Mouse (Mus musculus): ENCODE measurements at regions not wholly inside any gene's neighbourhood (a gene's known extent, or its start where the extent isn't known, plus 50 kb on each side); places are given as distances from the start of the nearest gene placed in this dataset.

- H3K36me3 ChIP-seq (replicated peaks in 1 of 2; ENCODE audit: control insufficient read depth in 1 of 2, insufficient read depth in 1 of 2, low read length in 1 of 2) = no peaks in the 10 kb centered on the region
- in situ Hi-C loops (cut with MboI; ENCODE audit: low pct_ligation_motif_present, low pct_unique_long_range_greater_than_20kb, low sequenced_read_pairs) (no loop called here), dilution Hi-C loops (cut with MboI; ENCODE audit: extremely low pct_ligation_motif_present, extremely low pct_unique_long_range_greater_than_20kb, low sequenced_read_pairs) (no loop called here)
- no peak for DNase-seq (ENCODE audit: extremely low read depth)
- no peak overlapping the region for H3K4me3 ChIP-seq (replicated peaks in 1 of 3; ENCODE audit: low read depth in 2 of 3, low read length in 2 of 3, poor library complexity in 1 of 3)
- H3K27me3 ChIP-seq (replicated peaks) = no peaks in the 10 kb centered on the region
- no peaks in the 10 kb centered on the region for H3K4me1 ChIP-seq (ENCODE audit: control insufficient read depth in 1 of 2, insufficient read depth in 2 of 2)
- no peak overlapping the region for H3K27ac ChIP-seq (ENCODE audit: insufficient read depth, low read depth)
- H3K79me2 ChIP-seq (replicated peaks; ENCODE audit: control insufficient read depth, extremely low read depth, insufficient read depth, poor library complexity, severe bottlenecking) = no peaks in the 10 kb centered on the region
- no peak overlapping the region for H3K9ac ChIP-seq (ENCODE audit: insufficient read depth, low read depth)
- H3K9me3 ChIP-seq (replicated peaks; ENCODE audit: low read length) = no peaks in the 10 kb centered on the region
- no peak overlapping the region for H3K4me2 ChIP-seq (ENCODE audit: insufficient read depth, low read depth, poor library complexity, severe bottlenecking)
- TF ChIP-seq MXI1 (IDR thresholded peaks at IDR 0.05; ENCODE audit: low read depth, low read length) = no peak
- no peak for TF ChIP-seq UBTF (IDR thresholded peaks at IDR 0.05; ENCODE audit: low read depth, low read length)
- no peak for TF ChIP-seq RCOR1 (conservative IDR thresholded peaks at IDR 0.05; ENCODE audit: low read depth, low read length)
- TF ChIP-seq MEF2A (IDR thresholded peaks at IDR 0.05; ENCODE audit: borderline replicate concordance, low read depth, low read length) = no peak
- no peak for TF ChIP-seq USF2 (conservative IDR thresholded peaks at IDR 0.05; ENCODE audit: low read depth, low read length)
- no peak for TF ChIP-seq MYC (IDR thresholded peaks at IDR 0.05; ENCODE audit: low read depth, low read length)
- TF ChIP-seq SIN3A (IDR thresholded peaks at IDR 0.05; ENCODE audit: low read length) = no peak
- no peak for TF ChIP-seq E2F4 (IDR thresholded peaks at IDR 0.05; ENCODE audit: insufficient replicate concordance, low read depth, low read length)
- no peak for TF ChIP-seq GABPA (IDR thresholded peaks at IDR 0.05; ENCODE audit: insufficient replicate concordance, low read depth, low read length)
- no peak for TF ChIP-seq ZMIZ1 (IDR thresholded peaks at IDR 0.05; ENCODE audit: low read depth, low read length)
- TF ChIP-seq CHD2 (IDR thresholded peaks at IDR 0.05; ENCODE audit: low read length) = no peak
- no peak for TF ChIP-seq NRF1 (IDR thresholded peaks at IDR 0.05; ENCODE audit: low read depth, low read length)
- no peak for TF ChIP-seq RAD21 (IDR thresholded peaks at IDR 0.05; ENCODE audit: low read depth, low read length)
- no peak for TF ChIP-seq ZNF384 (IDR thresholded peaks at IDR 0.05; ENCODE audit: low read depth, low read length)
These were observed 284.3 kb upstream of the Marcks start for GRCm38 (mm10) chr10:37423047-37423446.

GRCm38 (mm10) chr10:37422612-37423011 is 283.9 kb upstream of the Marcks start:
- TF ChIP-seq UBTF (IDR thresholded peaks at IDR 0.05; ENCODE audit: low read depth, low read length) (no peak), MAZ (IDR thresholded peaks at IDR 0.05; ENCODE audit: low read depth, low read length) (no peak), NELFE (IDR thresholded peaks at IDR 0.05; ENCODE audit: low read depth, low read length) (no peak), E2F4 (IDR thresholded peaks at IDR 0.05; ENCODE audit: insufficient replicate concordance, low read depth, low read length) (no peak), MEF2A (IDR thresholded peaks at IDR 0.05; ENCODE audit: borderline replicate concordance, low read depth, low read length) (no peak), POLR2AphosphoS2 (IDR thresholded peaks at IDR 0.05; ENCODE audit: low read depth, low read length) (no peak), MXI1 (IDR thresholded peaks at IDR 0.05; ENCODE audit: low read depth, low read length) (no peak), CHD2 (IDR thresholded peaks at IDR 0.05; ENCODE audit: low read length) (no peak), POLR2A (IDR thresholded peaks at IDR 0.05; ENCODE audit: low read depth, low read length) (no peak), ETS1 (conservative IDR thresholded peaks at IDR 0.05; ENCODE audit: low read depth, low read length) (no peak), TBP (conservative IDR thresholded peaks at IDR 0.05; ENCODE audit: low read depth, low read length) (no peak), EP300 (IDR thresholded peaks at IDR 0.05; ENCODE audit: low read length) (no peak), HCFC1 (IDR thresholded peaks at IDR 0.05; ENCODE audit: low read depth, low read length) (no peak), RAD21 (IDR thresholded peaks at IDR 0.05; ENCODE audit: low read depth, low read length) (no peak), PAX5 (IDR thresholded peaks at IDR 0.05; ENCODE audit: low read length) (no peak), JUND (conservative IDR thresholded peaks at IDR 0.05; ENCODE audit: low read depth, low read length) (no peak), BHLHE40 (IDR thresholded peaks at IDR 0.05; ENCODE audit: low read depth, low read length) (no peak), USF1 (IDR thresholded peaks at IDR 0.05; ENCODE audit: low read depth, low read length) (no peak), ZKSCAN1 (IDR thresholded peaks at IDR 0.05; ENCODE audit: borderline replicate concordance, low read depth, low read length) (no peak), KAT2A (IDR thresholded peaks at IDR 0.05; ENCODE audit: insufficient replicate concordance, low read length) (no peak)
- no peak for DNase-seq (ENCODE audit: extremely low read depth)
- Histone ChIP-seq H3K9me3 (replicated peaks; ENCODE audit: low read length) (no peaks in the 10 kb centered on the region), H3K27ac (ENCODE audit: insufficient read depth, low read depth) (no peak overlapping the region), H3K36me3 (replicated peaks in 1 of 2; ENCODE audit: control insufficient read depth in 1 of 2, insufficient read depth in 1 of 2, low read length in 1 of 2) (no peaks in the 10 kb centered on the region), H3K9ac (ENCODE audit: insufficient read depth, low read depth) (no peak overlapping the region), H3K27me3 (replicated peaks) (no peaks in the 10 kb centered on the region), H3K79me2 (replicated peaks; ENCODE audit: control insufficient read depth, extremely low read depth, insufficient read depth, poor library complexity, severe bottlenecking) (no peaks in the 10 kb centered on the region), H3K4me3 (replicated peaks in 1 of 3; ENCODE audit: low read depth in 2 of 3, low read length in 2 of 3, poor library complexity in 1 of 3) (no peak overlapping the region), H3K4me2 (ENCODE audit: insufficient read depth, low read depth, poor library complexity, severe bottlenecking) (no peak overlapping the region), H3K4me1 (ENCODE audit: control insufficient read depth in 1 of 2, insufficient read depth in 2 of 2) (no peaks in the 10 kb centered on the region)
- dilution Hi-C loops (cut with MboI; ENCODE audit: extremely low pct_ligation_motif_present, extremely low pct_unique_long_range_greater_than_20kb, low sequenced_read_pairs) = no loop called here
- in situ Hi-C loops (cut with MboI; ENCODE audit: low pct_ligation_motif_present, low pct_unique_long_range_greater_than_20kb, low sequenced_read_pairs) = no loop called here

All from CH12.LX (cell line).